Mouse (Mus musculus): ENCODE measurements around the gene Psd. TPM values are rescaled to one million over a fixed set of nuclear protein-coding genes. Genes with fewer than 3 reads are reported as not detected.
A peak's percentile ranks its signal among the peaks of the same experiment; 100 is the strongest.

Psd gene
- 74.1 and 89.8 TPM in 2 replicates for polyA plus RNA-seq (2015; fragmentation: Nextera tagmentation; extraction: Ambion mirVana)

- H3K9ac ChIP-seq (replicated peaks; ENCODE audit: low read depth, low read length): peak within 1 kb of the TSS; percentile 73
- H3K36me3 ChIP-seq (ENCODE audit: control insufficient read depth, insufficient read depth): peaks cover 9% of the 10 kb centered on the region
- H3K4me2 ChIP-seq (ENCODE audit: low read length): peak within 1 kb of the TSS; percentile 99
- peak within 1 kb of the TSS; percentile 98 for H3K27ac ChIP-seq (ENCODE audit: low read length)
- H3K4me1 ChIP-seq (replicated peaks; ENCODE audit: control insufficient read depth, insufficient read depth, low read length): peaks cover 67% of the 10 kb centered on the region
- WGBS: under 1% methylated on average over 35 of the region's 35 CpGs
- H3K4me3 ChIP-seq (replicated peaks; ENCODE audit: low read length): peak within 1 kb of the TSS; percentile 77
- H3K9me3 ChIP-seq (ENCODE audit: control insufficient read depth, low read length): no peaks in the 10 kb centered on the region
- no peaks in the 10 kb centered on the region for H3K27me3 ChIP-seq (replicated peaks; ENCODE audit: control insufficient read depth, insufficient read depth, low read length)
- ATAC-seq: no peak
These were observed at the start of gene Psd for GRCm38 (mm10) chr19:46326756-46327305. Psd (minus strand) TSS chr19:46327156.

- Histone ChIP-seq H3K4me2 (ENCODE audit: low read length) (no peak overlapping the region), H3K36me3 (ENCODE audit: control insufficient read depth, insufficient read depth) (peaks cover 39% of the 10 kb centered on the region), H3K27ac (ENCODE audit: low read length) (no peak overlapping the region), H3K27me3 (replicated peaks; ENCODE audit: control insufficient read depth, insufficient read depth, low read length) (no peaks in the 10 kb centered on the region), H3K4me1 (replicated peaks; ENCODE audit: control insufficient read depth, insufficient read depth, low read length) (no peaks in the 10 kb centered on the region; the same call in 1 of the 2 replicates), H3K9me3 (ENCODE audit: control insufficient read depth, low read length) (no peaks in the 10 kb centered on the region), H3K9ac (replicated peaks; ENCODE audit: low read depth, low read length) (no peak overlapping the region), H3K4me3 (replicated peaks; ENCODE audit: low read length) (no peak overlapping the region)
- WGBS: 54% methylated on average over 4 of the region's 4 CpGs
- ATAC-seq: no peak
These were observed 48.9 kb upstream of the Psd start for GRCm38 (mm10) chr19:46375891-46376290.

- ATAC-seq: peak; percentile 60
- Histone ChIP-seq H3K4me2 (ENCODE audit: low read length) (no peak overlapping the region), H3K9me3 (ENCODE audit: control insufficient read depth, low read length) (no peaks in the 10 kb centered on the region), H3K9ac (replicated peaks; ENCODE audit: low read depth, low read length) (no peak overlapping the region), H3K4me1 (replicated peaks; ENCODE audit: control insufficient read depth, insufficient read depth, low read length) (no peaks in the 10 kb centered on the region; the same call in 1 of the 2 replicates), H3K36me3 (ENCODE audit: control insufficient read depth, insufficient read depth) (peaks cover 35% of the 10 kb centered on the region), H3K27me3 (replicated peaks; ENCODE audit: control insufficient read depth, insufficient read depth, low read length) (no peaks in the 10 kb centered on the region), H3K27ac (ENCODE audit: low read length) (no peak overlapping the region), H3K4me3 (replicated peaks; ENCODE audit: low read length) (no peak overlapping the region)
- WGBS: 26% methylated on average over 5 of the region's 5 CpGs
These were observed 48.5 kb upstream of the Psd start for GRCm38 (mm10) chr19:46375489-46375888.

GRCm38 (mm10) chr19:46374477-46375088 is 47.6 kb upstream of the Psd start:
- Histone ChIP-seq H3K9ac (replicated peaks; ENCODE audit: low read depth, low read length) (no peak overlapping the region), H3K36me3 (ENCODE audit: control insufficient read depth, insufficient read depth) (peaks cover 26% of the 10 kb centered on the region), H3K4me1 (replicated peaks; ENCODE audit: control insufficient read depth, insufficient read depth, low read length) (no peaks in the 10 kb centered on the region; the same call in 1 of the 2 replicates), H3K27ac (ENCODE audit: low read length) (no peak overlapping the region), H3K9me3 (ENCODE audit: control insufficient read depth, low read length) (no peaks in the 10 kb centered on the region), H3K4me3 (replicated peaks; ENCODE audit: low read length) (no peak overlapping the region), H3K4me2 (ENCODE audit: low read length) (no peak overlapping the region), H3K27me3 (replicated peaks; ENCODE audit: control insufficient read depth, insufficient read depth, low read length) (no peaks in the 10 kb centered on the region)
- peak; percentile 60 for ATAC-seq
- whole genome bisulfite sequencing: 51% methylated on average over 21 of the region's 21 CpGs

GRCm38 (mm10) chr19:46369204-46369603 is 42.2 kb upstream of the Psd start:
- H3K27me3 ChIP-seq (replicated peaks; ENCODE audit: control insufficient read depth, insufficient read depth, low read length): no peaks in the 10 kb centered on the region
- no peaks in the 10 kb centered on the region; the same call in 1 of the 2 replicates for H3K4me1 ChIP-seq (replicated peaks; ENCODE audit: control insufficient read depth, insufficient read depth, low read length)
- H3K4me2 ChIP-seq (ENCODE audit: low read length): no peak overlapping the region
- no peak overlapping the region for H3K9ac ChIP-seq (replicated peaks; ENCODE audit: low read depth, low read length)
- H3K9me3 ChIP-seq (ENCODE audit: control insufficient read depth, low read length): no peaks in the 10 kb centered on the region
- 44% methylated on average over 4 of the region's 4 CpGs for WGBS
- H3K4me3 ChIP-seq (replicated peaks; ENCODE audit: low read length): no peak overlapping the region
- H3K36me3 ChIP-seq (ENCODE audit: control insufficient read depth, insufficient read depth): no peaks in the 10 kb centered on the region
- no peak overlapping the region for H3K27ac ChIP-seq (ENCODE audit: low read length)
- ATAC-seq: no peak

- Histone ChIP-seq H3K9ac (replicated peaks; ENCODE audit: low read depth, low read length) (no peak overlapping the region), H3K4me3 (replicated peaks; ENCODE audit: low read length) (no peak overlapping the region), H3K36me3 (ENCODE audit: control insufficient read depth, insufficient read depth) (no peaks in the 10 kb centered on the region), H3K4me2 (ENCODE audit: low read length) (no peak overlapping the region), H3K27ac (ENCODE audit: low read length) (no peak overlapping the region), H3K27me3 (replicated peaks; ENCODE audit: control insufficient read depth, insufficient read depth, low read length) (no peaks in the 10 kb centered on the region), H3K4me1 (replicated peaks; ENCODE audit: control insufficient read depth, insufficient read depth, low read length) (no peaks in the 10 kb centered on the region), H3K9me3 (ENCODE audit: control insufficient read depth, low read length) (no peaks in the 10 kb centered on the region)
- ATAC-seq: no peak
- WGBS: 87% methylated on average over 23 of the region's 23 CpGs
These were observed 41.0 kb upstream of the Psd start for GRCm38 (mm10) chr19:46367798-46368590.

GRCm38 (mm10) chr19:46363294-46364009 is 36.5 kb upstream of the Psd start:
- no peak overlapping the region for H3K27ac ChIP-seq (ENCODE audit: low read length)
- 87% methylated on average over 11 of the region's 11 CpGs for WGBS
- H3K27me3 ChIP-seq (replicated peaks; ENCODE audit: control insufficient read depth, insufficient read depth, low read length): no peaks in the 10 kb centered on the region
- no peak overlapping the region for H3K9ac ChIP-seq (replicated peaks; ENCODE audit: low read depth, low read length)
- no peaks in the 10 kb centered on the region for H3K9me3 ChIP-seq (ENCODE audit: control insufficient read depth, low read length)
- no peaks in the 10 kb centered on the region for H3K36me3 ChIP-seq (ENCODE audit: control insufficient read depth, insufficient read depth)
- no peak overlapping the region for H3K4me2 ChIP-seq (ENCODE audit: low read length)
- H3K4me1 ChIP-seq (replicated peaks; ENCODE audit: control insufficient read depth, insufficient read depth, low read length): no peaks in the 10 kb centered on the region
- no peak overlapping the region for H3K4me3 ChIP-seq (replicated peaks; ENCODE audit: low read length)
- no peak for ATAC-seq

- Histone ChIP-seq H3K36me3 (ENCODE audit: control insufficient read depth, insufficient read depth) (no peaks in the 10 kb centered on the region), H3K9ac (replicated peaks; ENCODE audit: low read depth, low read length) (no peak overlapping the region), H3K27ac (ENCODE audit: low read length) (no peak overlapping the region), H3K9me3 (ENCODE audit: control insufficient read depth, low read length) (no peaks in the 10 kb centered on the region), H3K4me2 (ENCODE audit: low read length) (no peak overlapping the region), H3K4me3 (replicated peaks; ENCODE audit: low read length) (no peak overlapping the region), H3K27me3 (replicated peaks; ENCODE audit: control insufficient read depth, insufficient read depth, low read length) (0 out of 2 replicates have a peak, but pooled peaks cover 4% of the 10 kb centered on the region), H3K4me1 (replicated peaks; ENCODE audit: control insufficient read depth, insufficient read depth, low read length) (peaks cover 4% of the 10 kb centered on the region)
- no peak for ATAC-seq
- WGBS: 70% methylated on average over 8 of the region's 8 CpGs
These were observed 35.1 kb upstream of the Psd start for GRCm38 (mm10) chr19:46362104-46362503.

- Histone ChIP-seq H3K4me3 (replicated peaks; ENCODE audit: low read length) (no peak overlapping the region), H3K27ac (ENCODE audit: low read length) (no peak overlapping the region), H3K36me3 (ENCODE audit: control insufficient read depth, insufficient read depth) (no peaks in the 10 kb centered on the region), H3K4me2 (ENCODE audit: low read length) (no peak overlapping the region), H3K9me3 (ENCODE audit: control insufficient read depth, low read length) (no peaks in the 10 kb centered on the region), H3K4me1 (replicated peaks; ENCODE audit: control insufficient read depth, insufficient read depth, low read length) (peaks cover 7% of the 10 kb centered on the region), H3K9ac (replicated peaks; ENCODE audit: low read depth, low read length) (no peak overlapping the region), H3K27me3 (replicated peaks; ENCODE audit: control insufficient read depth, insufficient read depth, low read length) (0 out of 2 replicates have a peak, but pooled peaks cover 4% of the 10 kb centered on the region)
- no peak for ATAC-seq
- 66% methylated on average over 4 of the region's 4 CpGs for WGBS
These were observed 31.4 kb upstream of the Psd start for GRCm38 (mm10) chr19:46358381-46358780.
